ENCODE assay signal across 26 mouse cellular contexts in the genomic region with DNA sequence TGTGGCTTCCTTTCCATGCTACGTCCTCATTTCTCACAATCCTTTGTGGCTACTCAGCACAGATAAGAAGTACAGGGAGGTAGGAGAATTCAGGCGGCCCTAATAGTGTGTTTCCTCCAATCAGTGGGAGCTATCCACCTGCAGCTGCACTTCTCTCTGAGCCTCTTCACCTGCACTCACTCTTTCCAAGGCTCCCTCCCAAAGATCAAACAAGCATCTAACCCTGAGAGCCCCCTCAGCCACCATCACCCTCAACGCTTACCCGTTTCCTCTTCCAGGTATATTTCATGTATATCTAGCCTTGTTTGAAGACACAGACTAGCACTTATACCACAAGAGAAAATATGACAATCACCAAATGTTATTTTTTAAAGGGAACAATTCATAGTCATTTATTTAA. TPM values are rescaled to one million over a fixed set of nuclear protein-coding genes. Genes with fewer than 3 reads are reported as not detected.
DNase-seq lines count a peak whose midpoint lies in the region; ATAC-seq and TF ChIP-seq lines count a peak whose summit lies in the region.
"Had no signal": no experiment of that assay in that cellular context is flagged by ENCODE, and none has a peak within 500 bp of the region (broad histone marks: within the 10 kb centered on the region; RNA-seq: fewer than 3 reads in every experiment).

No protein-coding gene starts in this region.

- no peak overlapping the region for H3K4me3 ChIP-seq in thymus, adult 2 months (ENCODE audit: control insufficient read depth, insufficient read depth, low read length)
- H3K4me3 ChIP-seq: forebrain, embryonic 10.5 days; heart, embryonic 12.5 days; heart, embryonic 15.5 days; hindbrain, embryonic 10.5 days; hindbrain, embryonic 13.5 days had no signal

- H3K27me3 ChIP-seq in thymus, adult 2 months (ENCODE audit: control insufficient read depth, insufficient read depth, low read length), result no peaks in the 10 kb centered on the region
- H3K27me3 ChIP-seq: heart, embryonic 12.5 days; heart, embryonic 15.5 days; hindbrain, embryonic 13.5 days had no signal

- no peak for TF ChIP-seq CTCF in thymus, adult 2 months (IDR thresholded peaks at IDR 0.05; ENCODE audit: borderline replicate concordance, control insufficient read depth, extremely low read depth, insufficient read depth, low read length, poor library complexity)

- no peaks in the 10 kb centered on the region for H3K36me3 ChIP-seq in thymus, adult 2 months (ENCODE audit: control insufficient read depth, insufficient read depth, low read length)
- H3K36me3 ChIP-seq: forebrain, embryonic 10.5 days; heart, embryonic 12.5 days; heart, embryonic 15.5 days; hindbrain, embryonic 10.5 days; hindbrain, embryonic 13.5 days had no signal

- peak; percentile 37 for DNase-seq in thymus, adult 2 months
- DNase-seq in thymus, postnatal 14 days, result peak; percentile 62
- peak; percentile 35 for DNase-seq in thymus, postnatal 4 days
- DNase-seq in lung, postnatal 4 days, result no peak
- no peak for DNase-seq in gastrocnemius, adult 18-20 months (ENCODE audit: low spot score)
- DNase-seq: adrenal gland, adult 8-10 months; adrenal gland, postnatal 25 days; cerebellum, adult 18-20 months; cerebellum, adult 9-10 months; cerebellum, postnatal 14 days; forebrain, postnatal 0 days; gastrocnemius, postnatal 25 days; heart, adult 18-20 months; heart, postnatal 10 days; heart, postnatal 36 days had no signal

- 7% methylated on average over 4 of the region's 4 CpGs for WGBS in thymus, adult 2 months

- H3K27ac ChIP-seq in thymus, adult 2 months (ENCODE audit: control insufficient read depth, insufficient read depth, low read length), result peak overlapping the region; percentile 81
- H3K27ac ChIP-seq: forebrain, embryonic 10.5 days; heart, embryonic 15.5 days; hindbrain, embryonic 10.5 days; hindbrain, embryonic 13.5 days had no signal

- TF ChIP-seq POLR2A in thymus, adult 2 months (IDR thresholded peaks at IDR 0.05; ENCODE audit: control insufficient read depth, extremely low read depth, insufficient read depth, low read length, poor library complexity), result no peak

- peaks cover 25% of the 10 kb centered on the region for H3K4me1 ChIP-seq in thymus, adult 2 months (replicated peaks; ENCODE audit: control insufficient read depth, insufficient read depth, low read length)
- H3K4me1 ChIP-seq: heart, embryonic 12.5 days; heart, embryonic 15.5 days; hindbrain, embryonic 10.5 days; hindbrain, embryonic 13.5 days had no signal

- ATAC-seq in cerebellum, adult (ENCODE audit: insufficient number of reproducible peaks, low FRiP score, low TSS enrichment), result no peak
- ATAC-seq: activated CD4-positive, CD25-positive, alpha-beta regulatory T cell, adult 4 months; forebrain, embryonic 14.5 days; forebrain, postnatal 0 days; hindbrain, embryonic 16.5 days had no signal

RNA-seq across cellular contexts. Expression of gene Tnfsf11, which starts 47.5 kb away (rescaled TPM):
- polyA plus RNA-seq in thymus, adult 2 months (2012; rRNA removed), result 2.6 and 3.9 TPM in 2 replicates
- not detected for total RNA-seq in gastrocnemius, adult 18-20 months (2021)
- total RNA-seq: adrenal gland, adult 8-10 months; adrenal gland, postnatal 25 days; gastrocnemius, adult 8-10 months; gastrocnemius, postnatal 25 days; heart, postnatal 10 days; heart, postnatal 36 days had no signal
- polyA plus RNA-seq: forebrain, embryonic 14.5 days; gonadal fat pad, adult 2 months; hindbrain, embryonic 13.5 days; hindbrain, embryonic 16.5 days had no signal

Comparison
In these comparisons a context has a peak if more than half of its experiments do, and no peak if none do; other contexts are left out.
1. DNase-seq: peak in thymus, adult 2 months (single experiment), thymus, postnatal 14 days (single experiment) and thymus, postnatal 4 days (single experiment); none in lung, postnatal 4 days (0 of 2) and gastrocnemius, adult 18-20 months (single experiment).